Mouse (Mus musculus): ENCODE data around the gene Guca2b. TPM values are rescaled to one million over a fixed set of nuclear protein-coding genes. Genes with fewer than 3 reads are reported as not detected.

Gene Guca2b
- polyA plus RNA-seq, 1 experiment from 2014 or later = 6.9 TPM

GRCm38 (mm10) chr4:119671164-119671563, 12.4 kb upstream of the Guca2b start:
- WGBS = 89% methylated on average over 9 of the region's 9 CpGs
- no peaks in the 10 kb centered on the region for H3K27me3 ChIP-seq (ENCODE audit: control insufficient read depth, insufficient read depth, low read length)
- no peaks in the 10 kb centered on the region for H3K9me3 ChIP-seq (replicated peaks; ENCODE audit: control insufficient read depth, low read length)
- no peaks in the 10 kb centered on the region for H3K36me3 ChIP-seq (ENCODE audit: control insufficient read depth, insufficient read depth, low read length)
- no peak overlapping the region for H3K9ac ChIP-seq (ENCODE audit: low read length)
- no peak overlapping the region for H3K4me3 ChIP-seq (replicated peaks; ENCODE audit: low read length)
- no peak for ATAC-seq (ENCODE audit: insufficient read depth, low FRiP score)
- no peaks in the 10 kb centered on the region for H3K4me1 ChIP-seq (ENCODE audit: control insufficient read depth, insufficient read depth, low read length)
- no peak overlapping the region for H3K27ac ChIP-seq (ENCODE audit: low read length)
- H3K4me2 ChIP-seq (ENCODE audit: low read depth, low read length) = no peak overlapping the region

- no peak overlapping the region for H3K4me3 ChIP-seq (replicated peaks; ENCODE audit: low read length)
- H3K4me2 ChIP-seq (ENCODE audit: low read depth, low read length) = no peak overlapping the region
- H3K36me3 ChIP-seq (ENCODE audit: control insufficient read depth, insufficient read depth, low read length) = no peaks in the 10 kb centered on the region
- H3K27ac ChIP-seq (ENCODE audit: low read length) = no peak overlapping the region
- ATAC-seq (ENCODE audit: insufficient read depth, low FRiP score) = no peak
- H3K27me3 ChIP-seq (ENCODE audit: control insufficient read depth, insufficient read depth, low read length) = no peaks in the 10 kb centered on the region
- no peaks in the 10 kb centered on the region for H3K4me1 ChIP-seq (ENCODE audit: control insufficient read depth, insufficient read depth, low read length)
- no peaks in the 10 kb centered on the region for H3K9me3 ChIP-seq (replicated peaks; ENCODE audit: control insufficient read depth, low read length)
- 83% methylated on average over 6 of the region's 6 CpGs for WGBS
- H3K9ac ChIP-seq (ENCODE audit: low read length) = no peak overlapping the region
Measured at GRCm38 (mm10) chr4:119670736-119671135, 12.0 kb upstream of the Guca2b start.

- Histone ChIP-seq H3K4me3 (replicated peaks; ENCODE audit: low read length) (no peak overlapping the region), H3K9ac (ENCODE audit: low read length) (no peak overlapping the region), H3K27me3 (ENCODE audit: control insufficient read depth, insufficient read depth, low read length) (no peaks in the 10 kb centered on the region), H3K9me3 (replicated peaks; ENCODE audit: control insufficient read depth, low read length) (no peaks in the 10 kb centered on the region), H3K4me2 (ENCODE audit: low read depth, low read length) (no peak overlapping the region), H3K4me1 (ENCODE audit: control insufficient read depth, insufficient read depth, low read length) (no peaks in the 10 kb centered on the region), H3K27ac (ENCODE audit: low read length) (no peak overlapping the region), H3K36me3 (ENCODE audit: control insufficient read depth, insufficient read depth, low read length) (no peaks in the 10 kb centered on the region)
- 48% methylated on average over 7 of the region's 7 CpGs for WGBS
- ATAC-seq (ENCODE audit: insufficient read depth, low FRiP score) = no peak
Measured at GRCm38 (mm10) chr4:119670210-119670555, 11.4 kb upstream of the Guca2b start.

- 77% methylated on average over 10 of the region's 10 CpGs for WGBS
- H3K27me3 ChIP-seq (ENCODE audit: control insufficient read depth, insufficient read depth, low read length) = no peaks in the 10 kb centered on the region
Measured at GRCm38 (mm10) chr4:119669356-119670209, 10.8 kb upstream of the Guca2b start.

GRCm38 (mm10) chr4:119668596-119668995, 9.8 kb upstream of the Guca2b start:
- H3K4me2 ChIP-seq (ENCODE audit: low read depth, low read length) = no peak overlapping the region
- no peak overlapping the region for H3K9ac ChIP-seq (ENCODE audit: low read length)
- ATAC-seq (ENCODE audit: insufficient read depth, low FRiP score) = no peak
- H3K9me3 ChIP-seq (replicated peaks; ENCODE audit: control insufficient read depth, low read length) = no peaks in the 10 kb centered on the region
- H3K36me3 ChIP-seq (ENCODE audit: control insufficient read depth, insufficient read depth, low read length) = no peaks in the 10 kb centered on the region
- no peaks in the 10 kb centered on the region for H3K4me1 ChIP-seq (ENCODE audit: control insufficient read depth, insufficient read depth, low read length)
- no peak overlapping the region for H3K27ac ChIP-seq (ENCODE audit: low read length)
- WGBS = 75% methylated on average over 4 of the region's 4 CpGs
- H3K4me3 ChIP-seq (replicated peaks; ENCODE audit: low read length) = no peak overlapping the region
- no peaks in the 10 kb centered on the region for H3K27me3 ChIP-seq (ENCODE audit: control insufficient read depth, insufficient read depth, low read length)

More at GRCm38 (mm10) chr4:119669356-119670209, 10.8 kb upstream of the Guca2b start:
- Histone ChIP-seq H3K4me3 (replicated peaks; ENCODE audit: low read length) (no peak overlapping the region), H3K36me3 (ENCODE audit: control insufficient read depth, insufficient read depth, low read length) (no peaks in the 10 kb centered on the region), H3K4me2 (ENCODE audit: low read depth, low read length) (no peak overlapping the region), H3K9me3 (replicated peaks; ENCODE audit: control insufficient read depth, low read length) (no peaks in the 10 kb centered on the region), H3K27ac (ENCODE audit: low read length) (no peak overlapping the region), H3K4me1 (ENCODE audit: control insufficient read depth, insufficient read depth, low read length) (no peaks in the 10 kb centered on the region), H3K9ac (ENCODE audit: low read length) (no peak overlapping the region)
- no peak for ATAC-seq (ENCODE audit: insufficient read depth, low FRiP score)

- H3K4me1 ChIP-seq (ENCODE audit: control insufficient read depth, insufficient read depth, low read length) = no peaks in the 10 kb centered on the region
- no peak overlapping the region for H3K4me2 ChIP-seq (ENCODE audit: low read depth, low read length)
- no peaks in the 10 kb centered on the region for H3K9me3 ChIP-seq (replicated peaks; ENCODE audit: control insufficient read depth, low read length)
- 83% methylated on average over 3 of the region's 3 CpGs for WGBS
- H3K9ac ChIP-seq (ENCODE audit: low read length) = no peak overlapping the region
- no peak overlapping the region for H3K4me3 ChIP-seq (replicated peaks; ENCODE audit: low read length)
- ATAC-seq (ENCODE audit: insufficient read depth, low FRiP score) = no peak
- no peaks in the 10 kb centered on the region for H3K27me3 ChIP-seq (ENCODE audit: control insufficient read depth, insufficient read depth, low read length)
- no peaks in the 10 kb centered on the region for H3K36me3 ChIP-seq (ENCODE audit: control insufficient read depth, insufficient read depth, low read length)
- H3K27ac ChIP-seq (ENCODE audit: low read length) = no peak overlapping the region
Measured at GRCm38 (mm10) chr4:119668185-119668584, 9.4 kb upstream of the Guca2b start.

GRCm38 (mm10) chr4:119667454-119667853, 8.7 kb upstream of the Guca2b start:
- H3K9ac ChIP-seq (ENCODE audit: low read length) = no peak overlapping the region
- H3K36me3 ChIP-seq (ENCODE audit: control insufficient read depth, insufficient read depth, low read length) = no peaks in the 10 kb centered on the region
- no peak for ATAC-seq (ENCODE audit: insufficient read depth, low FRiP score)

GRCm38 (mm10) chr4:119666116-119666515, 7.4 kb upstream of the Guca2b start:
- ATAC-seq (ENCODE audit: insufficient read depth, low FRiP score) = no peak
- no peaks in the 10 kb centered on the region for H3K27me3 ChIP-seq (ENCODE audit: control insufficient read depth, insufficient read depth, low read length)
- H3K4me3 ChIP-seq (replicated peaks; ENCODE audit: low read length) = no peak overlapping the region
- no peaks in the 10 kb centered on the region for H3K9me3 ChIP-seq (replicated peaks; ENCODE audit: control insufficient read depth, low read length)
- H3K4me1 ChIP-seq (ENCODE audit: control insufficient read depth, insufficient read depth, low read length) = no peaks in the 10 kb centered on the region
- WGBS = 47% methylated on average over 8 of the region's 8 CpGs
- no peaks in the 10 kb centered on the region for H3K36me3 ChIP-seq (ENCODE audit: control insufficient read depth, insufficient read depth, low read length)
- no peak overlapping the region for H3K27ac ChIP-seq (ENCODE audit: low read length)
- H3K4me2 ChIP-seq (ENCODE audit: low read depth, low read length) = no peak overlapping the region
- H3K9ac ChIP-seq (ENCODE audit: low read length) = no peak overlapping the region

More at GRCm38 (mm10) chr4:119667454-119667853, 8.7 kb upstream of the Guca2b start:
- Histone ChIP-seq H3K4me3 (replicated peaks; ENCODE audit: low read length) (no peak overlapping the region), H3K4me2 (ENCODE audit: low read depth, low read length) (no peak overlapping the region), H3K4me1 (ENCODE audit: control insufficient read depth, insufficient read depth, low read length) (no peaks in the 10 kb centered on the region), H3K9me3 (replicated peaks; ENCODE audit: control insufficient read depth, low read length) (no peaks in the 10 kb centered on the region), H3K27me3 (ENCODE audit: control insufficient read depth, insufficient read depth, low read length) (no peaks in the 10 kb centered on the region), H3K27ac (ENCODE audit: low read length) (no peak overlapping the region)
- 26% methylated on average over 5 of the region's 5 CpGs for WGBS

- ATAC-seq (ENCODE audit: insufficient read depth, low FRiP score) = no peak
- Histone ChIP-seq H3K36me3 (ENCODE audit: control insufficient read depth, insufficient read depth, low read length) (no peaks in the 10 kb centered on the region), H3K27me3 (ENCODE audit: control insufficient read depth, insufficient read depth, low read length) (no peaks in the 10 kb centered on the region), H3K4me2 (ENCODE audit: low read depth, low read length) (no peak overlapping the region), H3K9me3 (replicated peaks; ENCODE audit: control insufficient read depth, low read length) (no peaks in the 10 kb centered on the region), H3K4me1 (ENCODE audit: control insufficient read depth, insufficient read depth, low read length) (no peaks in the 10 kb centered on the region), H3K27ac (ENCODE audit: low read length) (no peak overlapping the region), H3K4me3 (replicated peaks; ENCODE audit: low read length) (no peak overlapping the region), H3K9ac (ENCODE audit: low read length) (no peak overlapping the region)
- WGBS = 78% methylated on average over 2 of the region's 2 CpGs
Measured at GRCm38 (mm10) chr4:119665166-119665565, 6.4 kb upstream of the Guca2b start.
